Mouse (Mus musculus): ENCODE measurements around the gene Srgap1.
A peak's percentile ranks its signal among the peaks of the same experiment; 100 is the strongest.

The Srgap1 gene

GRCm38 (mm10) chr10:121755822-121756221 is 291.3 kb downstream of the Srgap1 start:
- DNase-seq: no peak

GRCm38 (mm10) chr10:121754237-121754636 is 292.9 kb downstream of the Srgap1 start:
- no peak for DNase-seq

- DNase-seq: no peak
Measured at GRCm38 (mm10) chr10:121750175-121750574, 296.9 kb downstream of the Srgap1 start.

- no peak for DNase-seq
Measured at GRCm38 (mm10) chr10:121742336-121742735, 304.8 kb downstream of the Srgap1 start.

- DNase-seq: peak; percentile 80 to 90
Measured at GRCm38 (mm10) chr10:121739548-121740505, 307.3 kb downstream of the Srgap1 start, which contains the start of gene BC048403. Gene BC048403 (plus strand): TSS chr10:121739937.

- DNase-seq: no peak
Measured at GRCm38 (mm10) chr10:121737256-121737655, 309.9 kb downstream of the Srgap1 start.

- DNase-seq: no peak
Measured at GRCm38 (mm10) chr10:121732542-121732941, 314.6 kb downstream of the Srgap1 start.

- no peak for DNase-seq
Measured at GRCm38 (mm10) chr10:121731048-121731725, 315.9 kb downstream of the Srgap1 start.

Data from spleen, adult 18-20 months (tissue).